Mouse (Mus musculus) lung, adult 18-20 months (tissue): Measurements from ENCODE around the gene Relt.
"Not testable (repeated sequence)": the region's sequence is repeated elsewhere in the genome, so short reads cannot be mapped to it uniquely, and the experiment has no call there.

Experiments
- DNase-seq, 2 experiments: peaks; one replicate each; pipeline ENCODE4 v3.0.0; 2022; ENCODE audit warnings: mixed read lengths in 2 of 2

Gene Relt

DNA sequence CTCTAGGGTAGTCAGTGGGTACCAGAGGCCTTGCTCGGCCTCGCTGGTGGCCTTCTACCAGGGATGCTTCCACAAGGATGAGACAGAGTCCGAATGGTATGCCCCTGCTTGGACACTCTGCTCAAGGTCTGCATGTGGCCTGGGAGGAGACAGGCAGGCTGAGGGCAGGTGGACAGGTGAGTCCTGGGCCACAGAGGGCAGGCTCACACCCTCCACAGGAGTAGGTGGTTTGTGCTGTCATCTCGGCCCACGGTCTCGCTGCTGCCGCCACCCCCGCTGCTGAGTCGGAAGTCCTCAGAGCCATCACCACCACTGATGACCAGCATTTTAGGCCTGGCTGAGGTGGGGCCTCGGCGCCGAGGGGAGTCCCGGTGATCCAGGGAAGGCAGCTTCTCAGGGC lies 10.0 kb upstream of the Relt start:
- no peak for DNase-seq

DNA sequence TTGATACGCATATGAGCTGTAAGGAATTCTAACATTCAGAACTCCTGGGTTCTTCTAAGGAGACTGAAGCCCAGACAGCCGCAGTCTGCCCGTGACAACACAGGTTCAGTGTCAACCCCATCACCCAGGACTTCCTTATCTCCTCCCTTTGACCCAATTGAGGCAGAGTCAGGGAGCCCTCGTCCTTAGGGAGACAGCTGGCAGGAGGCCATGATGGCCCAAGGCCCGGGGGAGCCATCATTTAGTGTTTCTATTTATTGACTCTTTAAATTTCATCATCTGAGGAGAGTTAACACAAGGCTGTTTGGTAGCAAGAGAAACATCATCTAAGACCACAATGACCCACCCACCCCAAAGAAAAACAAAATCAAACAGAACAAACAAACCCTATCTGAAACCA lies 8.6 kb upstream of the Relt start:
- no peak for DNase-seq

DNA sequence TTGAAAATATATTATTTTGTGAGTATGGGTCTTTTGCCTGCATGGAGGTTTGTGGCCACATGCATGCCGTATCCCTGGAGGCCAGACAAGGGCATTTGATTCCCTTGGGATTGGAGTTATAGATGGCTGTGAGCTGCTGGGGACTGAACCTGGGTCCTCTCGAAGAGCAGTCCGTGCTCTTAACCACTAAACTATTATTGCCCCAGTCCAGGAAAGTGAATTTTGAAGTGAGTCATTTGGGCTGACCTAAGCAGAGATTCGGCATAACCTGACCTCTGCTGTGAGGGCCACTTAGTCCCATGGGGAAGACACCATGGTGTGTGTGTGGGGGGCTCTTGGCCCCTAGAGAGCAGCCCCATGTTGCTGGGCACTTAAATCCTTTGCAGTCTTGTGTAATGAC lies 8.1 kb upstream of the Relt start:
- DNase-seq, result no peak

GRCm38 (mm10) chr7:100869877-100870629 lies 6.8 kb upstream of the Relt start:
- DNase-seq, result no peak

DNA sequence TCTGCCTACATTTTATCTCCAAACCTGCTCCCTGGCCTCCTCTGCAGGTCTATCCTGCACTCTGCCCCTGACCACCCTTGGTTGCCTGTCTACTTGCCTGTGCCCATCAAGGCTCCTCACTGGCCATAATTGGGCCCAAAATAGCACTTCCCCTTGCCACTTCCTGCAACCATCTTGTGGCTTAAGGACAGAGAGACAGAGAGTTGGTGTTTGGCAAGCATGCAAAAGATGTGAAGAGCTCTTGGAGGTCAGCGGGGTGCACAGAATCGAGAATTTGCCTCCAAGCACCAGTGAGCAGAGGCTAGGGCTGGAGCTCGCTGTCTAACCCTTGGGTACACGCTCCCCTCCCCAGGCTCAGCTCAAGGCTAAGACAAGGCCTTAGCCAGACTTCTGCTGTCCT lies 5.3 kb upstream of the Relt start:
- no peak for DNase-seq

GRCm38 (mm10) chr7:100867561-100867960 lies 4.3 kb upstream of the Relt start:
- no peak for DNase-seq

- peak; percentile 56 to 63 for DNase-seq
These were observed 3.4 kb upstream of the Relt start for GRCm38 (mm10) chr7:100866675-100867074.

DNA sequence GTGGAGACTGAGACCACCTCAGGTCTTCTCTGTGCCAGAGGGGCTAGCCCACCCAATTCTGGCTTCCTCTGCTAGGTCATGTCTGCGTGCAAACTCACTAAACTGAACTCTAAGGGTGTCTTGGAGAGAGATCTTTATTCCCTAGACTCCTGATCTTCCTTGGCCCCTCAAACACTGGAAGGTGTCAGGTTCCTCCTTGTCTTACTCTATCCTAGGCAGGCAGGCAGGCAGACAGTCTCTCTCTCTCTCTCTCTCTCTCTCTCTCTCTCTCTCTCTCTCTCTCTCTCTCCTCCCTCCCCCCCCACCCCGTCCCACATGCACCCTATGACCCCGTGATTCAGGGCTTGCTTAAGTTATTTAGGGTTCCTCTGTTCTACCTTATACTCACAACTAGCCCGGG lies 893 bp downstream of the Relt start:
- no peak for DNase-seq

DNA sequence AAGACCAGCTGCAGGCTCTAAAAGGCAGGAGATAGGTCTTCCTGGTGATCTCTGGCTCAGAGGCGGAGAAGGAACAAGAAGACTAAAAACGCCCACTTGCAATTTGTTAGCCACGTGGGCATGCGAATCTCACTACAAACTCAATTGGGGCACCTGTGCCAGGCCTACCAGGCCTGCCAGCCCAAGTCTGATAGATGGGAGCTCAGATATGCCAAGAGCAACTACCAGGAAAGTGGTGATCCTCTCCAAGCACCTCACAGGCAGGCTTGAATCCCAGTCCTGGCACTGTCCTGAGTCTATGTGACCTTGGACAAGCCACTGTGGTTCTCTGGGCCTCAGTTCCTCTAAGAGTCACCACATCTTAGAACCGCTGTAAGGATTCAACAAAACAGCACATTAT lies 2.0 kb downstream of the Relt start:
- no peak for DNase-seq

DNA sequence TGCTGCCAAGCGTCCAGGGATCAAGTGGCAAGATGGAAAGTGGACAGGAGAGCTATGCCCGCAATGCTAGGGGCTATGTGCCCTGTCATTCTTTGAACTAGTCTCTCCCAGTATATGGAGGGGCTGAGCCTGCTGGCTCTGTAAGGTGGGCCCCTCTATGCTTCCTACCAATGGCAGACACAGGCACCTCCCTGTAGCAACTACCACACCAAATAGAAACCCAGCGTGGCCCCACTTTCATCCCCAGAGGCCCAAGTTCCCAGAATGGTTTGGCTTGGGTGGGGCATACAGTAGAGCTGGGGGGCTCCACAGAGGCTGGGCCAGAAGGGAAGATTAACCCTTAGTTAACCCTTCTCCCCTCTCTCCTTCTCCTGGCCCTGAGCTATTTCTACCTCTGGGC lies 2.8 kb downstream of the Relt start:
- DNase-seq, result no peak

DNA sequence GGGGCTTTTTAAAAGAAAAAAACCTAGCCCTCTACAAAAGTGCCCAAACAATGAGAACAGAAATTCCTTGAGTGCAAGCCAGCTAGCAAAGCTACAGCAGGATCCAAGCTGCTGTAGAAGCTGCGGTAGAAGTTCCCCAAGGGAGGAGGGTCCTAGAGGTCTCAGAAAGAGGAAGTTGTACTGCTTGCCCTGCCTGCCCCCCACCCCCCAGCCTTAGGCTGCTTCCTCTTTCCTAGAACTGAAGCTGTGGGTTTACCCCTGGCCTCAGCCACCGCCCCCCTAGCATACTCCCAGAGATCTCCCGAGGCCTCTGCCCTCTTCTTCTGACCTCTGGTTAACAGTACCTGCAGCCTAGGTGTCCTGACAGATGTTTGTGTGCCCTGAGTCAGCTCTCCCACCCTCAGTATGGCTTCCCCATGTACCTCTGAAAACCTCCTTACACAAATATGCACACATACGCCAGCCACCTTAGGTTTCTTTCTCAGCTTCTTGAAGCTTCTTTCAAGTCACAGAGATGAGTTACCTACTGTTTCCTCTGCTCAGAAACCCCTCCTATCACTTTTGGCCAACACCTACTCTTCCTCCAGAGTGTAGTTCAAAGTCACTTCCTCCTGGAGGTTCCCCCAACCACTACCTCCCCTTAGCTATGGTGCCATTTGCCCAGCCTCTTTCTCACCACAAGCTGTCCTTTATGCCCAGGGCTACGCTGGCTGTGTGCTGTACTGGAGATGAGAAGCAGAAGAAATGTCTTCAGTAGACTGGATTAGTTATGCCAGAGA lies 7.3 kb downstream of the Relt start:
- DNase-seq, result peak; percentile 69 to 70

GRCm38 (mm10) chr7:100855300-100855699 lies 7.9 kb downstream of the Relt start:
- DNase-seq, result no peak

- no peak for DNase-seq
These were observed 8.4 kb downstream of the Relt start for GRCm38 (mm10) chr7:100854861-100855260.

GRCm38 (mm10) chr7:100854137-100854814 lies 9.0 kb downstream of the Relt start:
- DNase-seq, result no peak

GRCm38 (mm10) chr7:100853396-100853795 lies 9.8 kb downstream of the Relt start:
- no peak for DNase-seq

DNA sequence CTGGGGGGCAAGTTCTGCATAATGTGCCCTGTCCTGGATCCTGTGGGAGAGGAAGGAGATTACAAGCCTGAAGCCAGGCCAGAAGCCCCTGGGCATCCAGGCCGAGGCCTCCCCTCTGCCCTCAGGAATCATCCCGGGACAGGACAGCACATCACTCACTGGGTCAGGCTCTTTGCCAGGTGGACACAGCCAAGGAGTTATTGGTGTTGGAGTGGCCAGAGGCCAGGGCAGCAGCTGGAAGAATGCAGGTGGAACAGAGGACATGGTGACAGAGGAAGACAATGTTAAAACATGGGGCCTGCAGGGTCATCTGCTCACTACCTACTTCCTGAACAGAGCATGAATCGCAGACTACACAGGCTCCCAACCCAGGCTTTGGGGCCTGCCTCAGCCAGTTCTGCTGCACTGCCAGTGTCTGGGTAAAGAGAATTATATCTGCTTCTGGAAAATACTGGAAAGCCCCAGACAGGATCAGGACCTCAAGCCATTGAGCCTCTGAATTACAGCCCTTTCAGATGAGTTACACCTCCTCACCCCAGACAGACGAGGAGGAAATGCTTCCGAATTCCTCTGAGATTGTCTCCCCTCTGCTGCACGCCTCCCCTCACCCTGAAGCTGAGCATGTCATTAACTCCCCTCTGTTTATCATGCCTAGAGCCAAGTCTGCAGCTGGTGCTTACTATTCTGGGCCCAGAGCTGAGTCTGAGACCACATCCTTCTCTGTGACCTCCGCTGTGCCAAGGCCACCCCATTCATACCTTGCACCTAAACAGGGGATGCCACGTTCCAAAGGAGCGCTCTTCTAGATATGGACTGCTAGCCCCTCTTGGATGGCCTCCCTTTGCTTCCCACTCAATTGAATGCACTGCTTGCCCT lies 11.5 kb downstream of the Relt start:
- no peak for DNase-seq

- no peak for DNase-seq
These were observed 13.7 kb downstream of the Relt start for GRCm38 (mm10) chr7:100849508-100849907.

DNA sequence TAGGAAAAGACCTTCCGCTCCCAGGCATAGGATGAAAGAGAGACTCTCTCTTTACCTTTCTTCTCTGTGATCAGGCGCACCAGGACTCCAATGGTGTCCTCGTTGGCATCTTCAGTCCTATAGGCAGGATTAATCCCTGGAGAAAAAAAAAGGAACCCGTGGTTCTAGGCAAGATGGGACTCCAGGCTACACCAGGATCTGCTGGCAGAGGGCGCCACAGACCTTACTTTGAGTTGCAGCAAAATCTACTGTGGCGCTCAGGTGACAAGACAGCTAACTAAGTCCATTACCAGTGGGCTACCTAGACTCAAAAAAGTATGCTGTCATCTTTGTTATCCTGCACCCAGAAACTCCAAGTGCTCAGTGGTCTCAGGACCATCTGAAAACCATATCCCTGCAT lies 14.5 kb downstream of the Relt start:
- peak; percentile 61 to 66 for DNase-seq

GRCm38 (mm10) chr7:100847131-100847530 lies 16.1 kb downstream of the Relt start:
- no peak for DNase-seq

DNA sequence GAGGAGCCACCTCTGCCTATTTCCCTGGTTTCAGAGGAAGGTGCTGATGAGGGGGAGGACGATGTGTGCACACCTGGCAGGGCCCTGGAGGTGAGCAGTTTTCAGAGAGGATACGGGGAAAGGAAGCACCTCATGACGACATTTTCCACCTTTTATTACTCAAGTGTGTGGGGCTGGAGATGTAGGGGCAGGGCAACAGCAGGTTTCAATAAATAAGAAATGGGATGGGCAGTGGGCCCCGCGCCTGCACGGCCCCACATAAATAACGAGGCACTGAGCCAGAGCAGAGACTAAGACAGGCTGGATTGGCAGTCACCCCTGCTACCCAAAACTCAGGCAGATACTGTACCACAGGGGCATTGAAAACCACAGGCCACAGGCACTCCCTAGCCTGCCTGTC lies 17.2 kb downstream of the Relt start:
- DNase-seq, result not testable (repeated sequence)

- DNase-seq, result peak; percentile 75 to 77
These were observed 17.8 kb downstream of the Relt start for GRCm38 (mm10) chr7:100845412-100845811.

GRCm38 (mm10) chr7:100845026-100845400 lies 18.2 kb downstream of the Relt start:
- DNase-seq, result no peak
